Mouse (Mus musculus) left cerebral cortex, postnatal 4 days (tissue): Measurements from ENCODE around the gene Gm20388. TPM values are rescaled to one million over a fixed set of nuclear protein-coding genes. Genes with fewer than 3 reads are reported as not detected.

Experiments used
- DNase-seq: peaks from one replicate; pipeline ENCODE4 v3.0.0-alpha.2; 2022
- intact Hi-C: fragments of 180-260 bp; cut with DNase I; formaldehyde crosslinking; loops from one replicate; pipeline ENCODE4 v1.15.1; 2025
- total RNA-seq, 2 experiments: library from RNA; stranded (reverse); gene quantifications; 2 replicates each; pipeline ENCODE4 v1.2.3; 2021

Gm20388 gene
- total RNA-seq, 2 experiments from 2014 or later, result 6.5 to 12.8 TPM

DNA sequence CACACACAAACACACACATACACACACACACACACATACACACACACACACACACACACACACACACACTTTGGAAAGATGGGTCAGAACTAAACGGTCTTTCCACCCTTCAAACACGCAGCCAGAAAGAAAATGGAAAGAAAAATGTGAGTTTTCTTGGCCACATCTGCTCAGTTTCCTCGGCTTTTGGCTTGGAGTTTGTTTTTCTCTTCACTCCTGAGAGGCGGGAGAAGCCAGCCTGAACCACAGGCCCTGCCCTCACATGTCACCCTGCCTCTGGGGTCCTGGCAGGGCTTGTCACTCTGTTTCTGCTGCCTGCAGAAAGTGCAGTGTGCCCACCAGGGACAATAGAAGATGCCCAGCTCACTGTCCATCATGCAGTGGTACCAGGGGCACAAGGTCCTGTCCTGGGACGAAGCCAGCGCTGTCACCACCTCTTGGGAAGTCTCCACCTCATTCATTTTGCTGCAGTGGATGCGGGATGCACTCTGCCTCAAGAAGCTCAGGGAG lies 2189.1 kb downstream of the Gm20388 start:
- intact Hi-C loops, result no loop called here
- DNase-seq, result no peak

DNA sequence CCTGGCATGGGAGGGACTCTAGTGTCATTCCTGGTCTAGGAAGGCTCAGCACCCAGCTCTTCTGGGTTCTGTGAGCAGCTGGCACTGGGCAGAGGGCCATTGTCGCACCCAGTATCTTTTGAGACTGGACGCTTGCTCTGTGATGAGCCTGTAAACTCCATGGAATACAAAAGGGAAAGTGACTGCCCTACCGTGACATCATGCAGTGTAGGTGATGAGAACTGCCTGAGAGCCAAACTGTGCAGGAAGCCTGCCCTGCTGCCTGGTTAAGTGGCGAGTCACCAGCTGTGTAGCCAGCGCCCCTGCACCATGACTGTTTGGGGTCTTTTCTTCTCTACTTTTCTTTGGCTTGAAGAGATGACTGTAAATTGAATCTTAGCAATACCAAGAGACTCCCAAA lies 2191.2 kb downstream of the Gm20388 start:
- DNase-seq, result no peak
- intact Hi-C loops, result no loop called here

DNA sequence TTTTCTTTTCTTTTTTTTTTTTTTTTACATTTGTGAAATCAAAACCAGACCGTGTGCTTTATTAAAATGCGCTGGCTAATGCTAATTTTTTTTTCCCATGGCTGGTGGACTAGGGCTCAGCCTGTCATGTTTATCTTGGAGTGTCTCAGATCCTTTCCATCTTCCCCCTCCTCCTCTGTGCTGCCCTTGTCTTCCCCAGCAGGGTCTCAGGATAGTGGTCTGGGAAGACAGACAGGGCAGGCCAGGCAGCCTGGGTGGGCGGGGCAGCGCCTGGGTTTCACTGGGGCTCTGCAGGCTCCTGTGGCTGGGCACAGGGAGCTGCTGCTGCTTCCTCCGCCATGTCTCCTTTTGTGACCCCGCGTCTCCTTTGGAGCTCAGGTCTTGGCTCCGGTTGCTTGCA lies 2191.6 kb downstream of the Gm20388 start:
- intact Hi-C loops, result no loop called here
- DNase-seq, result peak; percentile 48

DNA sequence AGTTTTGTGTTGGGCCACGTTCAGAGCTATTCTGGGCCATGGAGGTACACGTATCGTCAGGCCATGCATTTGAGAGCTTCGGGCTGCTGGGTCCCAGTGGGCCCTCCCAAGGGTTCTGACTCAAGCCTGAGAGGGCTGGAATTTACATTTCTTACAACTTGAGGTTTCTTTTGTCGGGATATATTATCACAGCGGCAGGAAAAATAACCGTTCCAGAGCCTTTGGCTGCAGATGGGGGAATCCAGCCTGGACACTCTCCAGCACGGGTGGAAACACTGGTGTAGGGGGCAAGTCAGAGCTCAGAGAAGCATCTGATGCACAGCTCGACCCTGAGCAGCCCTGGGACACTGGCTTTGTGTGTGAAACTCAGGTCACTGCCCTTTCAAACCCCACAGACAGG lies 2192.6 kb downstream of the Gm20388 start:
- intact Hi-C loops, result no loop called here
- no peak for DNase-seq

DNA sequence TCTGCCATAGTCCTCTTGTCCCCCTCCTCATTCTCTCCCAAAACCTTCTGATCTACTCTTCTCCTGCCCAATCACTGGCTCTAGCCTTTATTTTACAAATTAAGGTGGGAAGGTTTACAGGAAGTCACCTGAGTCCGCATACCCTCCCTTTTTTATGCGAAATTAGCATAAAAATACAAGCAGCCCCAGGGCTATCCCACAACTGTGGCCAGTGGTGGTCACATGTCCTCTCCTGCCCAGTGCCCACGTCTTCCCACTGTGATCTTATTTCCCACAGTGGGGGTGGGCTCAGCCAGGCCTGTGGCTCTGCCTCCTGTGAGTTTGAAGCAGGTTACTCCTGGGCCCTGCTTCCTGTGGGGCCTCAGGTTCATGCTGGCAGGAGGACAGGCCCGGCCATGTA lies 2194.0 kb downstream of the Gm20388 start:
- intact Hi-C loops, result no loop called here
- DNase-seq, result no peak

DNA sequence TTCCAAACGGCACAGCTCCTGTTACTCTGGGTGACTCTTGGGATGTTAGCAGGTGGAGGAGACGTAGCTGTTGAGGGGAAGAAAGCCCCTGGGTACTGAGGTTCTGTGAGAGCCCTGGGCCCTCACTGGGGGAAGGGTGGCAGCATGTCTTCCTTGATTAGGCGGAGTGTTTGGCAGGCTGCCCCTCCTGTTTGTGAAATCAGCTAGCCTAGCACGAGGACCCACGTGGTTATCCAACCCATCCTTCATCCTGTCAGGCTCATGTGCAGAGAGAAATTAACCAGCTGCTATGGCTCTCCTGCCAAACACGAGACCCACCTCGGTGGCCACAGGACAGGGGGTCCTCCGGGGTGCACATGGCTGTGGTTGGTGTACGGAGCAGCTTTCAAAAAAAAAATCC lies 2195.6 kb downstream of the Gm20388 start:
- intact Hi-C loops, result no loop called here
- peak; percentile 90 for DNase-seq

DNA sequence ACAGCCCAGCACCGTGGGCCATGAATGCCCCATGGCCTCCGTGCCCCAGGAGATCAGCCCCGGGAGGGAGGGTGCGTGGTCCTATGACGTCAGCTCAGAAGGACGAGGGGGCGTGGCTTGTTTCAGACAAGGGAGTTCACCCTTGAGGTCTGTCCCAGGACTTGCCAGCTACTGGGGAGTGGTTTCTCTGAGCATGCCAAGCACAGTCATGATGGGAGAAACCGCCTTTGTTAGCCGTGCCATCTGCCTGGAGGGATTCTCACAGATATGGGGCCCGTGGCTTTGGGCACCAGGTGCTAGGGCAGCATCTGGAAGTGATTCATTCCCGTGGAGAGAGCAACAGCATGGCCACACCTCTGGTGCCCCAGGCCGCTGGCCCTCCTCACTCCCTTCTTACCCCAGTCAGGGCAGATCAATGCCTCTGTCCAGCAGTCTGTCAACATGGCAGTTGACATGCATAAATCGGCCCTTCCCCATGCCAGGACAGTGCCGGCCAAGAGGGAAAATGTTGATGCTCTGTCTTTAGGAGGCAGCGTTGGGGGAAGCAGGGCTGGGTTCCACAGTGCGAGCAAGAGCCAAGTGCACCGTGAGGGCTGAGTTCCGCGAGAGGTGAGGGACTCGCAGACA lies 2199.7 kb downstream of the Gm20388 start:
- DNase-seq, result peak; percentile 62
- intact Hi-C loops, result no loop called here

DNA sequence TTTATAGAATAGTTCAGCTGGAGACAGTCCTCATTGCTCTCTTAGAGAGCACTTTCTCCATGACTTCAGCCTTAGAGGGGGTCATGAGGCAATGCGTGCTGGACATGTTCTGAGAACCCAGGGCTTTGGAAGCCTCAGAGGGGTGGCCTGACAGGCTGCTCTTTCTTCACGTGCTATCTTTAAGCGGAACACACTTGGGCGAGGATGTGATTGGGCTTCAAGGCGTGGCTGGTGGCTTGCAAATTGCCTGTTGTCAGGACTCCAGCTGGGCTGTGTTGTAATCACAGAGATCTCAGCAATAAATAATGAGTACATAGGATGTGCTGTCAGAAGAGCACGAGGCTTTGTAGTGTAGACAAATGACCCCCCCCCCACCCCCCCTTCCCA lies 2200.2 kb downstream of the Gm20388 start:
- DNase-seq, result no peak
- intact Hi-C loops, result no loop called here

DNA sequence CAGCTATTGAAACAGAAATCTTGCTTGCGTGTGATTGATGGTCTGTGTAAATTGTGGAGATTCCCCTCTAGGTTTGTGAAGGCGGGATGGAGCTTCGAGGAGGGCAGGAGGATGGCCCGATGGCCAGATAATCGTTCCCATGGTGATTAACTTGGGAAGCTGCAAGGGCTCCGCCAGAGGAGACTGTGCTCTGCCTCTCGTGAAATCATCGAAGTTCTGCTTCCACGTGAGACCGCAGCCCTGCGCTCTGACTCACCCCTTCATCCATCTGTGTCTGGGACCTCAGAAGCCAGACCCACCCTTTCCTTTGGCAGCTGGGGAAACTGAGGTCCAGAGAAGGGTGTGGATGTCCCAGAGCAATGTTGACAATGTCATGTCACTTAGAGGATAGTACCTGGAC lies 2201.1 kb downstream of the Gm20388 start:
- intact Hi-C loops, result no loop called here
- DNase-seq, result no peak

DNA sequence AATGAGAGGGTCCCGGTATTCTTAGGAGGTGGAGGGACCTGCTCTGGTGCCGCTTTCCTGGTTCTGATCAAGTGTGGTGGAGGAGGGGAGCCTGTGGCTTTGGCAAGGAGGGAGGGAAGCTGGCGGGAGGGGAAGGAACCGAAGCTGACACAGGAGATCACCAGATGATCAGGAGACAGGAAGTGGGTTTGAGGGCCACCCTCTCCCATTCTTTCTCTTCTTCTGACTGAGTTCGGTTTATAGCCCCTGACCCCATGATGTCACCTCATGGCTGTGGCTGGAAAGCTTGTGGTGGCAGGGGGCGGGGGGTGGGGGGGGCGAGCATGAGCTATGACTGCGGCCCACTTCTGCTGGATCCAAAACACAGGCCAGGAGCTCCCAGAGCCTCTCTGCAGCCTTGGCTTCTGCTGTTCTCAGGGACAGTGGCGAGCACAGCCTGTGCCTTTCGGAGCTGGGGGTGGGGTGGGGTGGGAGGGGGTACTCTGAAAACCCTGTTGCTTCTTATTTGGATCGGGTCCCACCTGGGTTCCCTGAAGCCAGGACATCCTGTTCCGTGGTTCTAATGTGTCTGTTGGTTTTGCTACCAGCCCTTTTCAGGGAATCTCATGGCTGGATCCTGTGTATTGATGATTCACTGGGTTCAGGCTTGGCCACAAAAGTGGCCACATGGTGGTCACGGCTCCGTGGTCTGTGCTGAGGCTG lies 2201.8 kb downstream of the Gm20388 start:
- DNase-seq, result no peak
- intact Hi-C loops, result no loop called here

DNA sequence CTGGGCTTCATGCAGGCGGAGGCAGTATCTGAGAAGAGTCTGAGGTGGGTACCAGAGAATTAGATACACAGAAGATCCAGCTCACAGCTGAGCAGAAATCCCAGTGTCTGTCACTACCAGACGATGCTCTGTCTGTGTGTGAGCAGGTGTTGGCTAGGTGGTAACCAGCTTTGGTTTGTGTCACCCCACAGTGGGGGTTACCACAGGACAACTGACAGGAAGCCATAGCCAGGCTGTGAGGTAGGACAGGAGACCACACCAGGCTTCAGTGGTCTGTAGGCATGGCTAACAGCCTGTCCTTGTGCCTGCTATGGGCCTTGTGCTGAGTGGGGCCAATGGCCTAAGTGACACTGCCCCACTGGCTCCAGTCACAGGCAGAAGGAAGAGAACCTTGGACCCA lies 2204.2 kb downstream of the Gm20388 start:
- no peak for DNase-seq
- intact Hi-C loops, result no loop called here

DNA sequence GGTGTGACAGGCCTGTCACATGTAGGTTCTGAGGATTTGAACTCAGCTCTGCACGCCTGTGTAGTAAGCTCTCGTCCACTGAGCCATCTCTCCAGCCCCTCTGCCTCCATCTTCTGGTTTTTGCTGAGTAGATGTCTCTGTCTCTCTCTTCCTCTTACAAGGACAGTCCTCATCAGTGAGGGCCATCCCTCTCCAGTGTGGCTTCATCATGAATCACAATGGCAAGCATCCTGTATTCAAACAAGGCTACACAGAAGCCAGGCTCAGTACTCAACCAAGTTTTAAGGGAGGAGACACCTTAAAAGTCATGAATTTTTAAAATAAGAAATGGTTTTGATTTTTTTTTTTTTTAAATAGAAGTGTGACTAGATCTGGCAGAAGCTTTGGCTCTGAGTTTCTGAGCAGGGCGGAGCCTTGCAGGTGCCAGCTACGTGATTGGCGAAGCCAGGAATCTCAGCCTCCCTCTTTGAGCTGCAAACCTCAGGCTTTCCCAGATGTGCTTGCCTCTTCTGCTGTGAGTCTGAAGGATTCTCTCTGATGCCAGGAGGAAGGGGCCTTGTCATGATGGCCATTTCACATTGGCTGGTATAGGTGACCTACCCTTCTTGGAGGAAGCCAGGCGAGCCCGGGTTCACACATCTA lies 2206.2 kb downstream of the Gm20388 start:
- intact Hi-C loops, result no loop called here
- DNase-seq, result no peak

DNA sequence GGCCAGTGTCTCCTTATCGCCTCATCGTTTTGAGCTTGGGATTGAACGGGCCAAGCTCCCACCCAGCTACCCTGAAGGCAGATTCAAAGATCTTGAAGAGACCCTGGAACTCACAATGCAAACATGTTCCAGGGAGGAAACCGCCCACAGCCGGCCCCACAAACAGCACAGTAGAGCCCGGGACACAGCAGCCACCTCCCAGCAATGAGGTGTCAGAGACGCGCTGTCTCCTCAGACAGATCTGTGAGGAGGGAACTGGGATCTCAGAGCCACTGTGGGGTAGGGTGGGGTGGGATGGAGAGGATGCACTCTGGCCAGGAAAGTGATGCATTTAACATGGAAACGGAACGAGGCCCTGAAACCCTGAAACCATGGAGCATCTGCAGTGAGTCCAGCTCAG lies 2207.5 kb downstream of the Gm20388 start:
- no peak for DNase-seq

DNA sequence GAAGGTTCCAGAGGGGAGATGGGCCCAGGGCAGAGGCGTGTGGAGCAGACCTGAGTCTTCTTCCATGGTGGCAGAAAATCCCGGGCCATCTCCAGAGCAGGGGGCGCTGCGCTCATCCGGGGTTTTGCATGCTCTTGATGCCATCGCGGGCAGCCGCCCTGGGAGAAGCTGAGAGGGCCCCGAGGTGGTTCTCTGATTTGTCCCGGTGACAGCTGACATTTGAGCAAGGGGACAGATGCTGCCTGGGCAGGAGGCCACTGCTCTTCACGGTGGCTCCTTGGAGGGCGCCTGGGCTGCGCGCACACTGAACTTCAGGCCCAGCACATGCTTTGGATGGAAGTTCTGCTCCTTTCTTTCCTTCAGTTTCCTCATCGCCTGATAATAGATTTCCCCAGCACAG lies 2207.9 kb downstream of the Gm20388 start:
- intact Hi-C loops, result no loop called here

More for the DNA sequence above, 2207.5 kb downstream of the Gm20388 start:
- intact Hi-C loops, result no loop called here

DNA sequence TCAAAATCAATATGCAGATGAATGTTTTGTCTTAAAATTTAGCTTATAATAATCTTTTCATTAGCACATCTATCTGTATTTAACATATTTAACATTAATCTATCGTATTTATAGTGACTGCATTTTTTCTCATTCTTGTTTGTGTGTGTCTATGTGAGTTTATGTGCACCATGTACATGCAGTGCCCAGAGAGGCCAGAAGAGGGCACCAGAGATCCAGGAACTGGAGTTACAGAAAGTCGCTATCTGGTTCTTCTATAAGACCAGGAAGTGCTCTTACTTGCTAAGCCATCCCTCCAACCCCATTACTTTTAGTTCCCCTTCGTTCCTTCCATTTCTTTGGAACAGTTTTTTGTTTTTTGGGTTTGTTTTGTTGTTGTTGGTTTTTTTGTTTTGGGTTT lies 2213.7 kb downstream of the Gm20388 start:
- intact Hi-C loops, result no loop called here
- DNase-seq, result no peak

More for the DNA sequence above, 2207.9 kb downstream of the Gm20388 start:
- peak; percentile 73 for DNase-seq

DNA sequence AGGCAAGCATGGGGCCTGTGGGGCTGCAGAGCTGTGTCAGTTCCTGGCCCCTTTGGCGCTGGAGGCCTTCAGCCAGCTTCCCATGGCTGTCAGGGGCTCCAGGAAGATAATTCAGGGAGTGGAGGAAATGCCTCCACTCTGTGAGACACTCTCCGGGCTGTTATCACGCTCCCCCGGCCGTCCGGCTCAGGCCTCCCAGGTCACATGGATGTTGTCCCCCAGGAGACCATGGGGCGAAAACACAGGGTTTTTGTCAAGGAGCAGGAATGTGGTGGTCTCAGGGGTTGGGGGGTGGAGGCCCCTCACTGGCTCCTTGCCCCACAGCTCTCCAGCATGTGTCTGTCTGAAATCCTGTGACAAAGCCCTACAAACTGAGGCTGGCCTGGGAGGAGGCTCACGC lies 2216.0 kb downstream of the Gm20388 start:
- DNase-seq, result no peak
- intact Hi-C loops, result no loop called here

DNA sequence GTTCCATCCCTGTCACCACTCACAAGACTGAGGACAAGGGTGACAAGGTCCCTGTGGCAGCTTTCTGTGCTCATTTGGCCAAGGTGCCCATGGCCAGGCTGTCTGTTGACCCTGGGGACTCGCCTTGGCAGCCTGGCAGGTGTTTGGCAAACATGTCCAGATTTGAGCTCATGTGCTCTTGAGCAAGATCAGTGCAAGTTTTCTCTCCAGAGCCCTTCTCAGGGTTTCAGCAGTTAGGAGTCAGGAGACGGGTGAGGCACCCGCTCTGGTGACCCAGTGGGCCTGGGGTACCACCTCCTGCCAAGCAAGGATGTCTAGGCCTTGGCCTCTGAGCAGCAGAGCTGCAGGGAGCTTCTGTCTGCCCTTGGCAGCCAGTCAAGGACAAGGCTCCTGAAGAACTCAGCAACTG lies 2223.5 kb downstream of the Gm20388 start:
- intact Hi-C loops, result no loop called here
- DNase-seq, result peak; percentile 81

DNA sequence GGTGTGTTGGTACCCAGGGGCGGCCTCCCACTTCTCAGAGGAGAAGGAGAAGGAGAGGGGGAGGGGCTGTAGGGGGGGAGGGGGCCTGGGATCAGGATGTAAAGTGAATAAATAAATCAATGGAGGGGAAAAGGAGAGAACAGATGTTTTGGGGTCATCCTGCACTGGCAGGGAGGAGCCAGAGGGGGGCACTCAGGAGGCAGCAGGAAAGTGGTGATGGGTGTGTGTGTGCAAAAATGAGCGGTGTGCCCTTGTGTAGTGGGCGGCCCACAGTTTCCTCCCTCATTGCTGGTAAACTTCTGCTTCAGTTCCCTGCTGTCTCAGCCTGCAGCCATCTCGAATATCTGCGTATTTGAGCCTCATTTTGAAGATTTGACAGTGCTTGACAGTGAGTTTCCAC lies 2224.9 kb downstream of the Gm20388 start:
- intact Hi-C loops, result no loop called here
- DNase-seq, result no peak

DNA sequence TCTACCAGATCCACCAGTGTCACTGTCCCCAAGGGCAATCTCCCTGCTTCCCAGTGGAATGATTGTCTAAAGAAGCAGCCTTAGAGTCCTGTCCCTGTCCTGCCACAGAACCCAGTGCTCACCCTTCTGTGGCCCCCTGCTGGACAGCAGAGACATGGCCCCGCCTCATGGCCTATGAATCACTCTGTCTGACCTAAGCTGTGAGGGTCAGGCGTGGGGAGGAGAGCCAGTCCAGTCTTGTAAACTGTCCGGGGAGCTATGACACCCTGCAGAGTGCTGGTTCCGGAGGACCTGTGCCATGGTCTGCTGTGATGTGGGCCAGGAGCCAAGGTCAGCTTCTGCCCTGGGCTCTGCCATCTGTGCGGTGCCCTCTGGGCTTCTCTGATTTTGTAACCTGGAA lies 2229.1 kb downstream of the Gm20388 start:
- peak; percentile 66 for DNase-seq
- intact Hi-C loops, result no loop called here

DNA sequence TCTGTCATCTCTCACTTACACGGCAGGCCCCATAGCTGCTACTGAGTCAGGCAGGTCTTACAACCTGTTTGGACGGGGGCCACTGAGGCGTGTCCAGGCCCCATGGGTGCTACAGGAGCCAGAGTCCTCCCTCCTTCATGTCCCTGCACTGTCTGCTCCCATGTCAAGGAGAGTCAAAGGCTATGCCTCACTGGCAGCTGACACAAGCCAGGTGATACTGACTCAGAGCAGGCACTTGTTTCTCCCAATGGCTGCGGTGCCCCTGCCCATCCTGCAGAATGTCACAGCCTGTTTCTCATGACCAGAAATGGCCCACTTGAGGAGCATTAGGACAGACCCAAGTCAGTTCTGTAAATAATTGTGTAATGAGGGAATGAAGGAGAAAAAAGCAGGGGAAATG lies 2229.8 kb downstream of the Gm20388 start:
- DNase-seq, result no peak
- intact Hi-C loops, result no loop called here

DNA sequence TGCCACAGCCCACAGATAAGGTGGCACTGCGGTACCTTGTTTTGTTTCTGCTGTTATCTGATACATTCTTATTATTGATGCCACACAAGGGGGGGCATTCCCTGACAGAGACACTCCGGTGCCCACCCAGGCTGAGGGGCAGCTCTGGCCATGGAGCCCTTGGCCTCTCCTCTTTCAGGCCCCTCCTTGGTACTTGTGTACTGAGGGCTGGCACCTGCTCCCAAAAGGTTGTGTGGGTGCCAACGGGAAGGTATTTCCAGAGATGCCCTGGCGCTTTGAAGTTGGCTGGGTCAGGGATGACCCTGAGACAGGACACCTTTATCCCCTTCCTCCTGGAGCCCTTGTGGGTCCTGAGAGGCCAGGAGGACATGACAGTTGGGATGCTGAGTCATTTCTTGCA lies 2231.8 kb downstream of the Gm20388 start:
- intact Hi-C loops, result no loop called here

DNA sequence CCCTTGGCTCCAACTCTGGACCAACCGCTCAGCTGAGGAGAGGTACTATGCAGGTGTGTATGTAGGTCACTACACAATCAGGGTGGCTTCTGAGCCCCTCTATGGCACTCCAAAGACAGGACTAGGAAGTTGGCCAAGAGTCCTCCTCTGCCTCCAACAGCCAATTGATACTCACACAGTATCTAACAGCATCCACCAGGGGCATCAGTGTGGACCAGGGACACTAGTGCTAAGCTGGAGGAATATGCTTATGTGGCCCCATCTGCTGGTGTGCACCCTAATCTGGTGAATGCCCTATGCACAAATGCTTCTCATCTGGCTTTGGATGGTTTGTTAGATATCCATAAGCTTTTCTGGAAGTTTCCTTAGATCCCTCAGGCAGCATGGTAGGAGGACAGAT lies 2232.6 kb downstream of the Gm20388 start:
- intact Hi-C loops, result no loop called here
- DNase-seq, result no peak

More for the DNA sequence above, 2231.8 kb downstream of the Gm20388 start:
- DNase-seq, result no peak
